Mouse (Mus musculus) brain, embryonic 14.5 days (tissue): Measurements from ENCODE around the gene Fam110c.

Experiments
- CTCF ChIP-seq: fragments of 200-500 bp; IDR thresholded peaks from 2 replicates; pipeline ENCODE4 v1.5.1; 2012; ENCODE audit warnings: inconsistent platforms, mild to moderate bottlenecking, moderate library complexity, borderline replicate concordance; ENCODE audit not compliant: insufficient read depth, insufficient read length; ENCODE audit errors: extremely low read depth
- POLR2A ChIP-seq: fragments of 200-500 bp; IDR thresholded peaks from 2 replicates; pipeline ENCODE4 v1.6.1; 2012; ENCODE audit warnings: mild to moderate bottlenecking, inconsistent platforms, borderline replicate concordance; ENCODE audit not compliant: poor library complexity, insufficient read depth, insufficient read length, severe bottlenecking; ENCODE audit errors: extremely low read depth

GRCm38 (mm10) chr12:31026423-31026822, 47.2 kb upstream of the Fam110c start:
- TF ChIP-seq POLR2A: no peak
- no peak for TF ChIP-seq CTCF
